Mouse (Mus musculus) cerebellum, adult 11 months (tissue): ENCODE results near the gene Cdkn2aipnl.

Experiments used
- DNase-seq: peaks from one replicate; pipeline ENCODE4 v3.0.0; 2022

Gene Cdkn2aipnl

DNA sequence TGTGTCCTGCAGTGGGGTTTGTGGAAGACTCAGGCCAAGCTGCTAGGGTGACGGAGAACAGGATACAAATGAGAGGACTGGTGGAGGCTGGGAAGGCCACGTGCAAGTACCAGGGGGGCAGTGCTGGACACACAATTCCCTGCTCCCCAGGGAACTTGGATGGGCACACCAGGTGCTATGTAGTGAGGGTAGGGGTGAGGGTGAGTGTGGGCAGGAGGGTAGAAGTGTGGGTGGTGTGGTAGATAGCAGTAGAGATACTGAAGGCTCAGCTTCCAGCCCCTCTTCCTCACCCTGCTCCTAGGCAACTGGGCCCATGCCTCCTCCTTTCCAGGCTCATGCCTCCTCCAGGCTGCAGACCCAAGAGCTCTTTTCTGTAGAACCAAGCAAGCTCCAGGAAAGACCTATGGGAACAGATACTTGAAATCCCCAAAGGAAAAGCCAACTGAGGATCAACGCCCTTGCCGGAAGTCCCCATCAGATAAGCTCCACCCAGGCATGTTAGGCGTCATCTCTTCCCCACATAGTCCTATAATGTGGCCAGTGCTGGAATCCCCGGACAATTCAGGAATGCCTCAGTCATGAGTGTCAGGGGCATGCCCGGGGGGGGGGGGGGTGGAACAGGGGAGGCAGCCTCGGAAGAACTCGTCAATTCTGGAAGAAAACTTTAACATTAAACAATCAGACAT lies 18.2 kb upstream of the Cdkn2aipnl start:
- no peak for DNase-seq

DNA sequence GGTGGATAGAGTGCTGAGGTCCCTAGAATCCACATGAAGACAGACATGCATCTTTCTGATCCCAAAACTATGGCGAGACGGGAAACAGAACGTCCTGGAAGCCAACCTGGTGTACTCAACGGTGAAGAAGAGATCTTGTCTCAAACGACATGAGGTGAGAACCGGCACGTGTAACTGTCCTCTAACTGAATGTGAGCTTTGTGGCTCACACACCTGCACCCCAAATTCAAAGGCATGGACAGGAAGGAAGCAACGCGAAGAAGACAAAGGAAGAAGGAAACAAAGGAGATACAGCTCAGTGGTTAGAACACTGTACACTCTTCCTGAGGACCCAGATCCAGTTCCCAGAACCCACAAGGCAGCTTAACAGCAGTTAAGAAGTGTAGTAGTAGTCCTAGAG lies 17.5 kb upstream of the Cdkn2aipnl start:
- no peak for DNase-seq

- no peak for DNase-seq
Observed at GRCm38 (mm10) chr11:51951861-51952420, 15.5 kb upstream of the Cdkn2aipnl start.

DNA sequence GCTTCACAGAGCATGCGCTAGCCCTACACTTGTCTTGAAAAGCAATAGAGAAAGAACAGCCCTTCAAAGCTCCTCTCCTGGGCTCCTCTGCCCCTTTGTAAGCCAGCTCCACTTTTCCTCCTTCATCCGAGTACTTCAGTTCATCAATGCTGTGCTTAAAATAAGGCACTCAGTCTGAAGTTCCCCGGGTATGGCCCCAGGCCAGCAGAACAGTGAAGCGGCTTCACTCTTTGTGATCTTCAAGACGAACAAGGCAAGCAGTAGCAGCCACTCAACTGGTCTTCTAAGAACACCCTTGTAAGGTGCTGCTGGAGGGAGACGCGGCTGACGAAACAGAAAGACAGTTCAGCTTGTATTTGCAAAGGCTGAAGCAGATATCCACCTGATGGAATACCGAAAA lies 11.3 kb upstream of the Cdkn2aipnl start:
- DNase-seq: no peak

GRCm38 (mm10) chr11:51957760-51958159 lies 9.7 kb upstream of the Cdkn2aipnl start:
- DNase-seq: no peak

- DNase-seq: no peak
Observed at GRCm38 (mm10) chr11:51959511-51959910, 8.0 kb upstream of the Cdkn2aipnl start.

- DNase-seq: no peak
Observed at GRCm38 (mm10) chr11:51960061-51960460, 7.4 kb upstream of the Cdkn2aipnl start.

GRCm38 (mm10) chr11:51960967-51961471 lies 6.4 kb upstream of the Cdkn2aipnl start:
- DNase-seq: no peak

DNA sequence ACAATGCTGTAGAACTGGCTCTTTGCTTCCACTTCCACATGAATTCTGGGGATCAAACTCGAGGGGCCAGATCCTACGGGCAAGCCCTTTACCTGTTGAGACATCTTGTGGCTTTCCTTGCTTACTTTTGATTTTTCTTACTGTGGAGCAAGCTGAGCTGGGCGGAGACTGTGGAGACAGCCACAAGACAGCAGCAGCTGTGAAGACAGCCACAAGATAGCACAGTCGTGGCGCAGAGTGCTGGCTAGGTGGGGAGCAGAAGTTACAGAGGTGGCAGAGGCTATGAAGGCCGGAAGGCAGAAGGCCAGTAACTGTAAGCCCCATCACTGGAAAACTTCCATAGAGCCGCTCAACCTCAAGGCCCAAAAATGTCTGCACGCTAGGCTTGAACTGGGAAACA lies 5.7 kb upstream of the Cdkn2aipnl start:
- no peak for DNase-seq

GRCm38 (mm10) chr11:51962277-51962676 lies 5.2 kb upstream of the Cdkn2aipnl start:
- DNase-seq: no peak

DNA sequence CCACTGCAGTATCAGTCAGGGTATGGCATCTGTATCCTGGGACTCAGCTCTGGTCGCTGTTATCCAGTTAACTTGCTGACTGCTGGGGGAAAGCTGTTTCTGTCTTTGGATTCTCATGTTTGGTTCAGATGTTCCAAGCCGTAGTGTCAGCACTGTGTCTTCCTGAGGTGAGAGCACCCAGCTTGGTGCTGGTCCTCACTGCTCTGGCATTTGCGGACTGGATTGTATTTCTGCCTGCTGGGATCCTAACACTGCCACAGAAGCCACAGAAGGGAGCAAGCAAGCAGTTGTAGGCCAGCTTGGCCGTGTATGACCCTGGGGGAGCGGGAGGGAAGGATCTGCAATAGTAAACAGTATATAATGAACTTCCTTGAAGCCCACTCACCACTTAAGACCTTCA lies 810 bp upstream of the Cdkn2aipnl start:
- no peak for DNase-seq

DNA sequence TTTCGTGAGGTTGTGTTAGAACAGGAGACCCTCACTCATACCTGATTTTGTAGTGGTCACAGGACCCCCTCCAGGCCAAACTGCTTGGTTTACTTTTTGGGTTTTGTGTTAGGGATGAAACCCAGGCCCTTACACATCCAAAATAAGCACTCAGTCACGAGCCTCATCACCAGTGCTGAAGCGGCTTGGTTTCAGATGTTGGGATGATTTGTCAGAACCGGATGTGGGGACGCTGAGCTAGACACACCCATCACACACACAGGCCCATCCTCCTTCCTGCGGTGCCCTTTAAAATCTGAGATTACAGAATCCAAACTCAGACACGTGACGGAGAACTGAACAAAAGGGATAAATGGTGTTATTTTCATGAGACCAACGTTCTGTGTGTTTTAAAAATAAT lies 1.4 kb downstream of the Cdkn2aipnl start:
- no peak for DNase-seq

DNA sequence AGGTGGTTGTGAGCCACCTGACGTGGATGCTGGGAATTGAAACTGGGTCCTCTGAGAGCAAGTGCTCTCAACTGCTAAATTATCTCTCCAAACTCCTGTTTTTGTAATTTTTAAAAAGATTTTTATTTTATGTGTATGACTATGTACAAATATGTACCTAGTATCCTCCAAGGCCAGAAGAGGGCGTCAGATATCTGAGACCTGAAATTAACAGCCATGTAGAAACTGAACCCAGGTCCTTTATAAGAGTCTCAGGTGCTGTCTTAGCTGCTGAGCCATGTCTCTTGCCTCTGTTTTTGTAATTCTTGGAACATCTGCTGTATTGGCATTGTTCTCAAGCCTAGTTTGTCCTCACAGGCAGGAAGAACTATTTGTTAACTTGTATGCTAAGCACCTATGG lies 2.0 kb downstream of the Cdkn2aipnl start:
- no peak for DNase-seq

GRCm38 (mm10) chr11:51971644-51972043 lies 4.2 kb downstream of the Cdkn2aipnl start:
- no peak for DNase-seq

GRCm38 (mm10) chr11:51999611-52000289 lies 32.3 kb downstream of the Cdkn2aipnl start:
- DNase-seq: peak; percentile 60

DNA sequence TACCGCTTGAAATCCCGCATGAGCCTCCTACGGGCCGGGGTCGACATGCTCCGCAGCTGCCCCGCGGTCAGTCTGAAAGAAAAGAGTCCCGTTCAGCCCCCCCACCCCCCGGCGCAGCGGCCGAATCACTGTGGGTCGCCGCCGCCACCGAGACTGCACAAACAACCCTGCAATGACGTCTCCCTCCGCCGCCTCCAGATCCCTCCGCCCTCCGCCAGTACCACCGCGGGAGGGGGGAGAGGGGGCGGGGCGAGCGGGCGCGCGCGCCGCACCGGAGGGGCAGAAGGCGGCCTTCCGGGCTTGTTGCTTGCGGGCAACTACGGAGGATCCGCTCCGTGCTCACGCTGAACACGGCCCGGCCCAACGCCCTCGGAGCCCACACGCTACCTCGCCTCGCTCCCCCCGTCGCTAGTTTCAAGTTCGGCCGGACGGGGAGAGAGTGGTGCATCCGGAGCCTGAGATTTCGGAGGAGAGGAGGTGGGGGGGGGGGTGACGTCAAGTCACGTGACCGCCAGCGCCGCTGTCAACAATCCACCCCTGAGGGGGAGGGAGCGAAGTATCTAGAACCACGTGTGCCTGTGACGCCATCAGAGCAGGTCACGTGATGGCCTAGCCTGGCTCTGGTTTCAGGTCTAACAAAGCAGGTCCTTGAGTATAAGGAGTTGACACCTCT lies 33.0 kb downstream of the Cdkn2aipnl start, which contains the start of gene Ube2b:
TSS of gene Ube2b (minus strand) at position 473 of the 673 bp plus-strand sequence.
- DNase-seq: peak; percentile 95

DNA sequence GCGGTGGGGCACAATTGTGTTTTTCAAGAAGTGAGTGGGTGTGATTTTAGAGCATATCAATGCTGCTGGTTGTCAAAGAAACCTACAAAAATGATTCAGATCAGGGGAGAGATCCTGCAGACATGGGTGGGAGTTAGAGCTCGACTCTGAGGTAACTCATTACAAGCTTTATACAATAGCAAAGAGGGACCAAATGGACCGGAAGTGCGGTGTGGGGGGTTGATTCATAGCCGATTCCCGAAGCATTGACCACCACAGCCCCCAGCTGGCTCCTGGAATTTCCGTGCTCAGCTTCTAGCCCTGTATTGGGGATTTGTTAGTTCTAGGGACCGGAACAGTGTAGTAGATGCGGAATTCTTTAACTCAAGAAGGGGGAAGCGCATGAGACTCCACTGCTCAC lies 33.9 kb downstream of the Cdkn2aipnl start:
- peak; percentile 28 for DNase-seq

DNA sequence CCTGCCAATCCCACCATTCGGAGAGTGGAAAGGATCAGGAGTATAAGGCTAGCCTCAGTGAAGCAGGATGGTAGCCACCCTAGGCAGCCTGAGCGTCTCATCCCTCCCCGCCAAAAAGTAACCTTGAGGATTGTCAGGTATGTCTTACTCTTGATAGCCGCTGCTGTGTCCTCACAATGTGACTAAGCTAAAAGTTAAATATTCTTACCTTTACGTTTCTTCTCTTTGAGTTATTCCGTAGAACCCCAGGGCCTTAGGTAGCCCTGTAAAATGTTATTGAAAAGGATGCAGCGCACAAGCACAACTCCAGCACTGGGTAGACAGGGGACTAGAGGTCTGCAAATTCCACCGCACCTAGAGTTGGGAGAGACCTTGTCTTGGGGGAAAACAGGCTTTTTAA lies 34.4 kb downstream of the Cdkn2aipnl start:
- peak; percentile 23 for DNase-seq

- no peak for DNase-seq
Observed at GRCm38 (mm10) chr11:52002842-52003504, 35.5 kb downstream of the Cdkn2aipnl start.

GRCm38 (mm10) chr11:52003505-52003771 lies 36.0 kb downstream of the Cdkn2aipnl start:
- DNase-seq: no peak

- DNase-seq: peak; percentile 86
Observed at GRCm38 (mm10) chr11:52003772-52004528, 36.5 kb downstream of the Cdkn2aipnl start, which contains the start of gene Cdkl3. Cdkl3 (plus strand) TSS chr11:52004221.

GRCm38 (mm10) chr11:52005586-52005985 lies 38.1 kb downstream of the Cdkn2aipnl start:
- DNase-seq: no peak
